Mouse (Mus musculus) heart, adult 2 months (tissue): ENCODE data around the gene Ndufa4l2.

Source experiments
- CTCF ChIP-seq: fragments of 200-600 bp; IDR thresholded peaks from 2 replicates; pipeline ENCODE4 v1.8.1; 2022; ENCODE audit warnings: antibody characterized with exemption, mild to moderate bottlenecking, moderate library complexity
- POLR2A ChIP-seq: fragments of 200-500 bp; IDR thresholded peaks from 2 replicates; pipeline ENCODE4 v1.6.1; 2011; ENCODE audit warnings: mild to moderate bottlenecking, low read depth, low read length, control low read depth; ENCODE audit not compliant: insufficient read depth

- TF ChIP-seq CTCF (no peak), POLR2A (no peak)
Observed at GRCm38 (mm10) chr10:127543916-127544315, 29.1 kb downstream of the Ndufa4l2 start.
